Mouse (Mus musculus) heart, embryonic 16.5 days (tissue): ENCODE data around the gene Rptor. TPM values are rescaled to one million over a fixed set of nuclear protein-coding genes. Genes with fewer than 3 reads are reported as not detected.

Experiments
- ATAC-seq: fragments of 200-750 bp; cut with Nextera tagmentation; replicated peaks from 2 replicates; pipeline ENCODE4 v1.8.0; 2017; ENCODE audit warnings: moderate number of reproducible peaks; ENCODE audit not compliant: insufficient read depth, low FRiP score; ENCODE audit errors: extremely low read depth
- H3K27ac ChIP-seq: fragments of 300-500 bp; sonication (generic); 2 replicates; pipeline ENCODE4 v1.5.1; 2014; ENCODE audit warnings: mild to moderate bottlenecking, low read length, control low read depth, moderate library complexity
- H3K27me3 ChIP-seq: fragments of 300-500 bp; sonication (generic); 2 replicates; pipeline ENCODE4 v1.6.1; 2014; ENCODE audit warnings: low read length, mixed read lengths; ENCODE audit not compliant: control insufficient read depth, insufficient read depth
- H3K36me3 ChIP-seq: fragments of 300-500 bp; sonication (generic); 2 replicates; pipeline ENCODE4 v1.6.1; 2014; ENCODE audit not compliant: control insufficient read depth, insufficient read depth
- H3K4me1 ChIP-seq: fragments of 300-500 bp; sonication (generic); 2 replicates; pipeline ENCODE4 v1.6.1; 2014; ENCODE audit warnings: low read length, mixed read lengths; ENCODE audit not compliant: control insufficient read depth, insufficient read depth
- H3K4me2 ChIP-seq: fragments of 300-500 bp; sonication (generic); 2 replicates; pipeline ENCODE4 v1.6.1; 2014; ENCODE audit warnings: low read depth, mild to moderate bottlenecking, control low read depth, low read length
- H3K4me3 ChIP-seq: fragments of 300-500 bp; sonication (generic); 2 replicates; pipeline ENCODE4 v1.5.1; 2014; ENCODE audit warnings: mild to moderate bottlenecking, control low read depth, low read length
- H3K9ac ChIP-seq: fragments of 300-500 bp; sonication (generic); 2 replicates; pipeline ENCODE4 v1.6.1; 2014; ENCODE audit warnings: low read length, control low read depth
- H3K9me3 ChIP-seq: fragments of 300-500 bp; sonication (generic); replicated peaks from 2 replicates; pipeline ENCODE4 v1.6.1; 2016; ENCODE audit warnings: low read length; ENCODE audit not compliant: control insufficient read depth
- WGBS: fragments of 180-500 bp; shearing (Covaris S2); extraction: QIAGEN DNeasy Blood & Tissue Kit; methylation state at CpG from one replicate; pipeline ENCODE4 v1.1.7; 2014; 5-methylcytosine and 5-hydroxymethylcytosine counted together
- polyA plus RNA-seq: library from polyadenylated mRNA; unstranded; fragments of >200 nt; fragmentation: Nextera tagmentation; extraction: Ambion mirVana; gene quantifications from 2 replicates; pipeline ENCODE4 v1.2.1, GENCODE M21; 2015

The Rptor gene
- polyA plus RNA-seq, 1 experiment from 2014 or later: 7.0 TPM

GRCm38 (mm10) chr11:119948305-119948704 is 345.6 kb downstream of the Rptor start:
- Histone ChIP-seq H3K4me2 (no peak overlapping the region), H3K9me3 (no peaks in the 10 kb centered on the region), H3K27ac (peak overlapping the region; percentile 49; the same call in 1 of the 2 replicates), H3K36me3 (no peaks in the 10 kb centered on the region), H3K4me3 (no peak overlapping the region), H3K9ac (no peak overlapping the region), H3K4me1 (peaks cover 47% of the 10 kb centered on the region), H3K27me3 (no peaks in the 10 kb centered on the region)
- WGBS: 59% methylated on average over 4 of the region's 4 CpGs
- ATAC-seq: no peak

- no peaks in the 10 kb centered on the region for H3K9me3 ChIP-seq
- peaks cover 48% of the 10 kb centered on the region for H3K4me1 ChIP-seq
- peak overlapping the region; percentile 49; the same call in 1 of the 2 replicates for H3K27ac ChIP-seq
- no peaks in the 10 kb centered on the region for H3K36me3 ChIP-seq
- H3K27me3 ChIP-seq: no peaks in the 10 kb centered on the region
- ATAC-seq: no peak
- WGBS: 48% methylated on average over 2 of the region's 2 CpGs
- H3K9ac ChIP-seq: no peak overlapping the region
- no peak overlapping the region for H3K4me2 ChIP-seq
- H3K4me3 ChIP-seq: no peak overlapping the region
These were observed 346.1 kb downstream of the Rptor start for GRCm38 (mm10) chr11:119948803-119949202.

Other genes with a start within 250 kb of the Rptor start
- gene Sgsh, start 247.4 kb upstream of the Rptor start, polyA plus RNA-seq: 4.7 and 6.1 TPM in 2 replicates
- gene Slc26a11, start 247.3 kb upstream of the Rptor start, polyA plus RNA-seq: 10.2 TPM in 2 replicates
- 6.7 and 7.6 TPM in 2 replicates for gene Rnf213, start 209.8 kb upstream of the Rptor start, polyA plus RNA-seq
- 9.6 and 11.1 TPM in 2 replicates for gene Endov, start 111.6 kb upstream of the Rptor start, polyA plus RNA-seq
- 0.69 and 0.74 TPM in 2 replicates for gene Nptx1, start 55.2 kb upstream of the Rptor start, polyA plus RNA-seq